Mouse (Mus musculus): ENCODE data around the gene Fgfr2. TPM values are rescaled to one million over a fixed set of nuclear protein-coding genes. Genes with fewer than 3 reads are reported as not detected.

Gene Fgfr2
- polyA plus RNA-seq, 1 experiment from 2014 or later = 67.0 TPM

GRCm38 (mm10) chr7:130690869-130691268 lies 2432.3 kb downstream of the Fgfr2 start:
- Histone ChIP-seq H3K27me3 (replicated peaks) (no peaks in the 10 kb centered on the region), H3K36me3 (no peaks in the 10 kb centered on the region), H3K27ac (no peak overlapping the region), H3K4me1 (replicated peaks) (peaks cover 36% of the 10 kb centered on the region), H3K4me3 (replicated peaks) (no peak overlapping the region), H3K9me3 (no peaks in the 10 kb centered on the region), H3K9ac (no peak overlapping the region), H3K4me2 (replicated peaks) (no peak overlapping the region)
- no peak for ATAC-seq
- WGBS = 68% methylated on average over 6 of the region's 6 CpGs

GRCm38 (mm10) chr7:130688601-130689000 lies 2434.5 kb downstream of the Fgfr2 start:
- no peaks in the 10 kb centered on the region for H3K36me3 ChIP-seq
- peaks cover 22% of the 10 kb centered on the region for H3K4me1 ChIP-seq (replicated peaks)
- H3K4me2 ChIP-seq (replicated peaks) = no peak overlapping the region
- 83% methylated on average over 4 of the region's 4 CpGs for WGBS
- no peak overlapping the region for H3K4me3 ChIP-seq (replicated peaks)
- ATAC-seq = no peak
- no peaks in the 10 kb centered on the region for H3K27me3 ChIP-seq (replicated peaks)
- H3K27ac ChIP-seq = no peak overlapping the region
- H3K9ac ChIP-seq = no peak overlapping the region
- H3K9me3 ChIP-seq = no peaks in the 10 kb centered on the region

- Histone ChIP-seq H3K9me3 (no peaks in the 10 kb centered on the region), H3K27me3 (replicated peaks) (no peaks in the 10 kb centered on the region), H3K4me3 (replicated peaks) (no peak overlapping the region), H3K27ac (no peak overlapping the region), H3K36me3 (no peaks in the 10 kb centered on the region), H3K9ac (no peak overlapping the region), H3K4me1 (replicated peaks) (peaks cover 5% of the 10 kb centered on the region; the same call in 1 of the 2 replicates), H3K4me2 (replicated peaks) (no peak overlapping the region)
- no peak for ATAC-seq
- WGBS = 63% methylated on average over 4 of the region's 4 CpGs
Measured at GRCm38 (mm10) chr7:130681798-130682197, 2441.4 kb downstream of the Fgfr2 start.

DNA sequence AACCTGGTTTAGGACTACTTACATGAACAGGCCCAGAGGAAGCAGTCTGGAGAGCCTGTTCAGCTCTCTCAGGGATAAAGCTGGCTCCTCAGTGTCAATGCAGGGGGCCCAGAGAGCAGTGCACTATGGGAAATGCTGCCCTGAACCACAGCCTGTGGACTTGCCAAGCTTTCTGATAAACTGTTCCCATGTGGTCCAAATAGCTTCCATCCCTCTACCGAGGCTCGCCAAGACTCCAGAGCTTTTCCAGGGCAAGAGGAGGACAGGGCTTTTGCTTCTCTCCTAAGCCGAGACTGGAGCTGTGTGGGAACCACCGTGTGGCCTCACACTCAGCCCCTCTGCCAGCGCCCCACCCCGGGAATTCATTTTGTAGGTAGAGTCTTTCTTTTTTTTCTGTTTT lies 2444.7 kb downstream of the Fgfr2 start:
- H3K9ac ChIP-seq = no peak overlapping the region
- peaks cover 5% of the 10 kb centered on the region; the same call in 1 of the 2 replicates for H3K36me3 ChIP-seq
- H3K4me3 ChIP-seq (replicated peaks) = no peak overlapping the region
- no peaks in the 10 kb centered on the region for H3K27me3 ChIP-seq (replicated peaks)
- WGBS = 90% methylated on average over 6 of the region's 6 CpGs
- no peaks in the 10 kb centered on the region for H3K9me3 ChIP-seq
- no peak for ATAC-seq
- H3K4me2 ChIP-seq (replicated peaks) = no peak overlapping the region
- H3K27ac ChIP-seq = no peak overlapping the region
- peaks cover 9% of the 10 kb centered on the region for H3K4me1 ChIP-seq (replicated peaks)

GRCm38 (mm10) chr7:130677541-130678274 lies 2445.4 kb downstream of the Fgfr2 start:
- Histone ChIP-seq H3K4me1 (replicated peaks) (peaks cover 10% of the 10 kb centered on the region), H3K27ac (no peak overlapping the region), H3K4me3 (replicated peaks) (no peak overlapping the region), H3K36me3 (peaks cover 5% of the 10 kb centered on the region; the same call in 1 of the 2 replicates), H3K9me3 (no peaks in the 10 kb centered on the region), H3K9ac (no peak overlapping the region), H3K4me2 (replicated peaks) (no peak overlapping the region), H3K27me3 (replicated peaks) (no peaks in the 10 kb centered on the region)
- 85% methylated on average over 12 of the region's 12 CpGs for WGBS
- no peak for ATAC-seq

- no peak for ATAC-seq
- WGBS = 60% methylated on average over 11 of the region's 11 CpGs
Measured at GRCm38 (mm10) chr7:130676885-130677540, 2446.1 kb downstream of the Fgfr2 start.

DNA sequence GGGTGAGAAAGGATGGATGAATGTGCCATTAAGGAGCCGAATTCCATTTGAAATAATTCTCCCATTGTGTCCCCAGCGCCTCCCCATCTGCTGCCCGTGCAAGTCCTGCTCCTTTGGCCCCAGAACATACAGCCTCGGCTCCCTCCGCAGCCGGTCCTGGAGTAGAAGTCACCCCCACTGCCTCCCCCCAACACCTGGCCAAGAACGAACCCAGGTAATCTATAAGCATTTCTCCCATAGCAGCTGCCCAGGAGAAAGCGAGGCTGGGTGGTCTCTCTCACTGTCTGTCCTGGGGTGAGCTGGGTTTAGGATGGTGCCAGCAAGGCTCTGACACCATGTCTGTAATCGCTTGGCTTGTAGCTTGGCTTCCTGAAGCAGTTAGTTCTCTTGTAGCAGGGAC lies 2448.6 kb downstream of the Fgfr2 start:
- H3K4me3 ChIP-seq (replicated peaks) = no peak overlapping the region
- peaks cover 5% of the 10 kb centered on the region; the same call in 1 of the 2 replicates for H3K36me3 ChIP-seq
- no peak overlapping the region for H3K4me2 ChIP-seq (replicated peaks)
- no peak overlapping the region for H3K9ac ChIP-seq
- no peak overlapping the region for H3K27ac ChIP-seq
- ATAC-seq = no peak
- H3K9me3 ChIP-seq = no peaks in the 10 kb centered on the region
- peaks cover 26% of the 10 kb centered on the region for H3K4me1 ChIP-seq (replicated peaks)
- H3K27me3 ChIP-seq (replicated peaks) = no peaks in the 10 kb centered on the region
- WGBS = 82% methylated on average over 9 of the region's 9 CpGs

More at GRCm38 (mm10) chr7:130676885-130677540, 2446.1 kb downstream of the Fgfr2 start:
- Histone ChIP-seq H3K4me1 (replicated peaks) (peaks cover 10% of the 10 kb centered on the region), H3K4me3 (replicated peaks) (no peak overlapping the region), H3K9ac (no peak overlapping the region), H3K27ac (no peak overlapping the region), H3K9me3 (no peaks in the 10 kb centered on the region), H3K36me3 (peaks cover 5% of the 10 kb centered on the region; the same call in 1 of the 2 replicates), H3K4me2 (replicated peaks) (no peak overlapping the region), H3K27me3 (replicated peaks) (no peaks in the 10 kb centered on the region)

- 66% methylated on average over 9 of the region's 9 CpGs for WGBS
- Histone ChIP-seq H3K27me3 (replicated peaks) (no peaks in the 10 kb centered on the region), H3K9me3 (no peaks in the 10 kb centered on the region), H3K4me2 (replicated peaks) (no peak overlapping the region), H3K36me3 (peaks cover 5% of the 10 kb centered on the region; the same call in 1 of the 2 replicates), H3K9ac (no peak overlapping the region), H3K4me1 (replicated peaks) (peaks cover 34% of the 10 kb centered on the region), H3K4me3 (replicated peaks) (no peak overlapping the region), H3K27ac (no peak overlapping the region)
- ATAC-seq = peak; percentile 57; the same call in 1 of the 2 replicates
Measured at GRCm38 (mm10) chr7:130673169-130674033, 2449.7 kb downstream of the Fgfr2 start.

DNA sequence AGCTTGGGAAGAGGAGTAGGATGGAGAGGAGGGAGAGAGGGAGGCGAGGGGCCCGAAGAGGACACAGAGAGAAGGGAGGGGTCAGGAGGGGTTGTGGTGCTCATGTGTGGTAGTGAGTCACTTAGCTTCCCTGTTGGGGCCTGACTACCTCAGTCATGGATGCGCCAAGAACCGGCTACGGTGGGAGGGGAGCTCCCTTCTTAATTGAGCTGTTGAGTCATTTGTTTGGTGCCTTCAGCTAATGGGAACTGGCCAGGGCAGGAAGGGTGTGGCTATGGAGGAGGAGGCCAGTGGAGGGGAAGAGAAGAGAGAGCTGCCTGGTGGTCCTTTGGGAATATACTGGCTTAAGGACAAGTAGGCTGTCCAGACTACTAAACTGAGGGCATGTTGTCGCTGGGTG lies 2451.8 kb downstream of the Fgfr2 start:
- Histone ChIP-seq H3K4me3 (replicated peaks) (no peak overlapping the region), H3K36me3 (peaks cover 5% of the 10 kb centered on the region; the same call in 1 of the 2 replicates), H3K4me2 (replicated peaks) (no peak overlapping the region), H3K9me3 (no peaks in the 10 kb centered on the region), H3K9ac (no peak overlapping the region), H3K4me1 (replicated peaks) (peaks cover 28% of the 10 kb centered on the region), H3K27ac (no peak overlapping the region), H3K27me3 (replicated peaks) (no peaks in the 10 kb centered on the region)
- WGBS = 47% methylated on average over 6 of the region's 6 CpGs
- ATAC-seq = peak; percentile 42; the same call in 1 of the 2 replicates

- WGBS = 70% methylated on average over 4 of the region's 4 CpGs
- Histone ChIP-seq H3K27ac (no peak overlapping the region), H3K9me3 (no peaks in the 10 kb centered on the region), H3K27me3 (replicated peaks) (no peaks in the 10 kb centered on the region), H3K4me1 (replicated peaks) (peaks cover 28% of the 10 kb centered on the region), H3K4me3 (replicated peaks) (no peak overlapping the region), H3K36me3 (0 out of 2 replicates have a peak, but pooled peaks cover 5% of the 10 kb centered on the region), H3K9ac (no peak overlapping the region), H3K4me2 (replicated peaks) (no peak overlapping the region)
- peak; percentile 10; the same call in 1 of the 2 replicates for ATAC-seq
Measured at GRCm38 (mm10) chr7:130670358-130670757, 2452.8 kb downstream of the Fgfr2 start.

DNA sequence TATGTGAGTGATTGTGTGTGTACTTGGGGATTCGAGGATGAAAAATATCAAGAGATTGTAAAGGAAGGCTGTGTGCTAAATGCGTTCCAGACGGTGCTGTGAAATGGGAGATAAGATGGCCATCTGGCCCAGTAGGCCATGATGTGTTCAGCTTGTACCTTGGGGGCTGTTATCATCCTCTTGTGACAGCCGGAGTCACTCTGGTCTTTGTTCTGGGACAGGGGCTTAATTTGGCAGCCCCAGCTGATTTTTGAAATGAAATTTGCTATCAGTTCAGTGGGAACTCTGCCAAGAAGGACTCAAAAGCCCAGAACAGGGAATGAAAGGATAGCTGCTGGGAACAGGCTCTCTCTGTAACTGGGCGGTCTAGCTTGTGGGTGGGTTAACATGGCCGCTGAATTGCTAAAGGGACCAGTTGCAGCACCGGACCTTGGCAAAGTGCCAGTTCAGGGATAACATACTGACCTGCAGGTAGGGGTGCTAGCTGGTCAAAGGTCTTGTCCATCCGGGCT lies 2453.7 kb downstream of the Fgfr2 start:
- H3K36me3 ChIP-seq = peaks cover 4% of the 10 kb centered on the region; the same call in 1 of the 2 replicates
- no peak overlapping the region for H3K4me3 ChIP-seq (replicated peaks)
- peak overlapping the region; percentile 67 for H3K27ac ChIP-seq
- 41% methylated on average over 8 of the region's 8 CpGs for WGBS
- no peaks in the 10 kb centered on the region for H3K27me3 ChIP-seq (replicated peaks)
- no peaks in the 10 kb centered on the region for H3K9me3 ChIP-seq
- H3K4me2 ChIP-seq (replicated peaks) = no peak overlapping the region
- H3K4me1 ChIP-seq (replicated peaks) = peaks cover 28% of the 10 kb centered on the region
- peak; percentile 28; the same call in 1 of the 2 replicates for ATAC-seq
- no peak overlapping the region for H3K9ac ChIP-seq
